Mouse (Mus musculus) cerebellum, adult 2 months (tissue): ENCODE measurements around the gene Zfp385a.

Source experiments
- CTCF ChIP-seq: fragments of 200-500 bp; IDR thresholded peaks from 2 replicates; pipeline ENCODE4 v1.5.1; 2011; ENCODE audit warnings: low read depth, mild to moderate bottlenecking, control low read depth, low read length, moderate library complexity, borderline replicate concordance; ENCODE audit not compliant: insufficient read depth
- POLR2A ChIP-seq: fragments of 200-500 bp; IDR thresholded peaks from 2 replicates; pipeline ENCODE4 v1.6.1; 2011; ENCODE audit warnings: low read length, control low read depth, borderline replicate concordance; ENCODE audit not compliant: insufficient read depth

- TF ChIP-seq POLR2A: no peak
- TF ChIP-seq CTCF: no peak
Measured at GRCm38 (mm10) chr15:103371741-103372140, 31.8 kb upstream of the Zfp385a start.
